Mouse (Mus musculus): ENCODE measurements around the gene B3gnt9. TPM values are rescaled to one million over a fixed set of nuclear protein-coding genes. Genes with fewer than 3 reads are reported as not detected.

B3gnt9 gene
- total and polyA plus RNA-seq, 2 experiments from 2014 or later: 6.0 to 7.3 TPM

- H3K36me3 ChIP-seq (replicated peaks; ENCODE audit: control insufficient read depth, insufficient read depth, low read length): peaks cover 4% of the 10 kb centered on the region; the same call in 1 of the 2 replicates
- peaks cover 24% of the 10 kb centered on the region for H3K4me1 ChIP-seq (ENCODE audit: control insufficient read depth, insufficient read depth)
- DNase-seq (ENCODE audit: low spot score) (no peak), ATAC-seq (ENCODE audit: insufficient read depth, low read depth) (no peak)
- no peak overlapping the region; the same call in 1 of the 2 replicates for H3K4me3 ChIP-seq (ENCODE audit: low read depth, low read length)
- H3K9ac ChIP-seq (replicated peaks; ENCODE audit: low read depth, low read length): no peak overlapping the region
- H3K9me3 ChIP-seq (replicated peaks; ENCODE audit: control insufficient read depth, low read length): no peaks in the 10 kb centered on the region
- H3K27me3 ChIP-seq (ENCODE audit: control insufficient read depth, insufficient read depth, low read length): peaks cover 13% of the 10 kb centered on the region
- H3K27ac ChIP-seq (ENCODE audit: low read depth): no peak overlapping the region
- TF ChIP-seq CTCF (IDR thresholded peaks at IDR 0.05; ENCODE audit: low read depth) (peak; percentile 9; the same call in 1 of the 2 replicates), EP300 (IDR thresholded peaks at IDR 0.05; ENCODE audit: low read depth) (no peak)
- H3K4me2 ChIP-seq (ENCODE audit: low read depth, low read length): 0 out of 2 replicates have a peak overlapping the region, but pooled peaks have one; percentile 94
- 40% methylated on average over 16 of the region's 16 CpGs for WGBS
These were observed 8.4 kb upstream of the B3gnt9 start for GRCm38 (mm10) chr8:105263244-105263912.

- DNase-seq (ENCODE audit: low spot score): no peak
- Histone ChIP-seq H3K9me3 (replicated peaks; ENCODE audit: control insufficient read depth, low read length) (no peaks in the 10 kb centered on the region), H3K36me3 (replicated peaks; ENCODE audit: control insufficient read depth, insufficient read depth, low read length) (no peaks in the 10 kb centered on the region; the same call in 1 of the 2 replicates), H3K9ac (replicated peaks; ENCODE audit: low read depth, low read length) (no peak overlapping the region), H3K4me2 (ENCODE audit: low read depth, low read length) (no peak overlapping the region), H3K27ac (ENCODE audit: low read depth) (no peak overlapping the region), H3K27me3 (ENCODE audit: control insufficient read depth, insufficient read depth, low read length) (peaks cover 6% of the 10 kb centered on the region; the same call in 1 of the 2 replicates), H3K4me3 (ENCODE audit: low read depth, low read length) (no peak overlapping the region), H3K4me1 (ENCODE audit: control insufficient read depth, insufficient read depth) (peaks cover 22% of the 10 kb centered on the region)
- no peak for TF ChIP-seq EP300 (IDR thresholded peaks at IDR 0.05; ENCODE audit: low read depth)
- no peak for ATAC-seq (ENCODE audit: insufficient read depth, low read depth)
- 83% methylated on average over 12 of the region's 12 CpGs for WGBS
These were observed 6.5 kb upstream of the B3gnt9 start for GRCm38 (mm10) chr8:105261326-105261980.

- H3K27me3 ChIP-seq (ENCODE audit: control insufficient read depth, insufficient read depth, low read length): peaks cover 9% of the 10 kb centered on the region; the same call in 1 of the 2 replicates
- WGBS: 74% methylated on average over 7 of the region's 7 CpGs
- no peak overlapping the region for H3K4me2 ChIP-seq (ENCODE audit: low read depth, low read length)
- no peak overlapping the region for H3K27ac ChIP-seq (ENCODE audit: low read depth)
- H3K36me3 ChIP-seq (replicated peaks; ENCODE audit: control insufficient read depth, insufficient read depth, low read length): no peaks in the 10 kb centered on the region; the same call in 1 of the 2 replicates
- H3K4me3 ChIP-seq (ENCODE audit: low read depth, low read length): no peak overlapping the region
- ATAC-seq (ENCODE audit: insufficient read depth, low read depth): no peak
- no peak for TF ChIP-seq CTCF (IDR thresholded peaks at IDR 0.05; ENCODE audit: low read depth)
- no peak for TF ChIP-seq EP300 (IDR thresholded peaks at IDR 0.05; ENCODE audit: low read depth)
- no peaks in the 10 kb centered on the region for H3K9me3 ChIP-seq (replicated peaks; ENCODE audit: control insufficient read depth, low read length)
- DNase-seq (ENCODE audit: low spot score): no peak
- H3K4me1 ChIP-seq (ENCODE audit: control insufficient read depth, insufficient read depth): peaks cover 23% of the 10 kb centered on the region
- no peak overlapping the region for H3K9ac ChIP-seq (replicated peaks; ENCODE audit: low read depth, low read length)
These were observed 5.6 kb upstream of the B3gnt9 start for GRCm38 (mm10) chr8:105260371-105261099.

- no peaks in the 10 kb centered on the region for H3K9me3 ChIP-seq (replicated peaks; ENCODE audit: control insufficient read depth, low read length)
- no peak overlapping the region for H3K27ac ChIP-seq (ENCODE audit: low read depth)
- no peaks in the 10 kb centered on the region; the same call in 1 of the 2 replicates for H3K36me3 ChIP-seq (replicated peaks; ENCODE audit: control insufficient read depth, insufficient read depth, low read length)
- H3K9ac ChIP-seq (replicated peaks; ENCODE audit: low read depth, low read length): no peak overlapping the region
- WGBS: 3% methylated on average over 30 of the region's 30 CpGs
- DNase-seq (ENCODE audit: low spot score) (peak; percentile 64), ATAC-seq (ENCODE audit: insufficient read depth, low read depth) (peak; percentile 51)
- H3K4me3 ChIP-seq (ENCODE audit: low read depth, low read length): peak overlapping the region; percentile 31
- no peak for TF ChIP-seq EP300 (IDR thresholded peaks at IDR 0.05; ENCODE audit: low read depth)
- TF ChIP-seq CTCF (IDR thresholded peaks at IDR 0.05; ENCODE audit: low read depth): peak; percentile 93
- H3K4me1 ChIP-seq (ENCODE audit: control insufficient read depth, insufficient read depth): peaks cover 25% of the 10 kb centered on the region
- peak overlapping the region; percentile 76 for H3K4me2 ChIP-seq (ENCODE audit: low read depth, low read length)
- H3K27me3 ChIP-seq (ENCODE audit: control insufficient read depth, insufficient read depth, low read length): peaks cover 13% of the 10 kb centered on the region; the same call in 1 of the 2 replicates
These were observed 4.9 kb upstream of the B3gnt9 start for GRCm38 (mm10) chr8:105259721-105260320.
